Mouse (Mus musculus): ENCODE results near the gene Lypd6. TPM values are rescaled to one million over a fixed set of nuclear protein-coding genes. Genes with fewer than 3 reads are reported as not detected.
A peak's percentile ranks its signal among the peaks of the same experiment; 100 is the strongest.

The Lypd6 gene
- total and polyA plus RNA-seq, 2 experiments from 2014 or later = 0.52 TPM; not detected in 1

GRCm38 (mm10) chr2:50106879-50107278 is 40.6 kb downstream of the Lypd6 start:
- ATAC-seq (ENCODE audit: insufficient read depth, low read depth) = no peak
- no peak for DNase-seq (ENCODE audit: low spot score)
- 76% methylated on average over 3 of the region's 3 CpGs for WGBS

GRCm38 (mm10) chr2:50110167-50110566 is 43.9 kb downstream of the Lypd6 start:
- Histone ChIP-seq H3K9ac (replicated peaks; ENCODE audit: low read depth, low read length) (no peak overlapping the region), H3K9me3 (replicated peaks; ENCODE audit: control insufficient read depth, low read length) (no peaks in the 10 kb centered on the region), H3K27me3 (ENCODE audit: control insufficient read depth, insufficient read depth, low read length) (no peaks in the 10 kb centered on the region), H3K4me3 (ENCODE audit: low read depth, low read length) (no peak overlapping the region; the same call in 1 of the 2 replicates), H3K4me2 (ENCODE audit: low read depth, low read length) (peak overlapping the region; percentile 38), H3K36me3 (replicated peaks; ENCODE audit: control insufficient read depth, insufficient read depth, low read length) (no peaks in the 10 kb centered on the region), H3K4me1 (ENCODE audit: control insufficient read depth, insufficient read depth) (0 out of 2 replicates have a peak, but pooled peaks cover 7% of the 10 kb centered on the region), H3K27ac (ENCODE audit: low read depth) (peak overlapping the region; percentile 9; the same call in 1 of the 2 replicates)
- TF ChIP-seq CTCF (IDR thresholded peaks at IDR 0.05; ENCODE audit: low read depth) (no peak), EP300 (IDR thresholded peaks at IDR 0.05; ENCODE audit: low read depth) (no peak)
- DNase-seq (ENCODE audit: low spot score) (peak; percentile 54), ATAC-seq (ENCODE audit: insufficient read depth, low read depth) (peak; percentile 72)
- WGBS = 5% methylated on average over 10 of the region's 10 CpGs

More at GRCm38 (mm10) chr2:50106879-50107278, 40.6 kb downstream of the Lypd6 start:
- H3K4me3 ChIP-seq (ENCODE audit: low read depth, low read length) = no peak overlapping the region
- no peak overlapping the region for H3K9ac ChIP-seq (replicated peaks; ENCODE audit: low read depth, low read length)
- H3K4me2 ChIP-seq (ENCODE audit: low read depth, low read length) = no peak overlapping the region
- TF ChIP-seq EP300 (IDR thresholded peaks at IDR 0.05; ENCODE audit: low read depth) (no peak), CTCF (IDR thresholded peaks at IDR 0.05; ENCODE audit: low read depth) (no peak)
- no peaks in the 10 kb centered on the region for H3K27me3 ChIP-seq (ENCODE audit: control insufficient read depth, insufficient read depth, low read length)
- H3K36me3 ChIP-seq (replicated peaks; ENCODE audit: control insufficient read depth, insufficient read depth, low read length) = no peaks in the 10 kb centered on the region
- H3K9me3 ChIP-seq (replicated peaks; ENCODE audit: control insufficient read depth, low read length) = no peaks in the 10 kb centered on the region
- no peak overlapping the region for H3K27ac ChIP-seq (ENCODE audit: low read depth)
- 0 out of 2 replicates have a peak, but pooled peaks cover 7% of the 10 kb centered on the region for H3K4me1 ChIP-seq (ENCODE audit: control insufficient read depth, insufficient read depth)

- H3K4me2 ChIP-seq (ENCODE audit: low read depth, low read length) = no peak overlapping the region
- no peak overlapping the region for H3K27ac ChIP-seq (ENCODE audit: low read depth)
- no peak overlapping the region for H3K4me3 ChIP-seq (ENCODE audit: low read depth, low read length)
- no peaks in the 10 kb centered on the region for H3K36me3 ChIP-seq (replicated peaks; ENCODE audit: control insufficient read depth, insufficient read depth, low read length)
- no peaks in the 10 kb centered on the region for H3K27me3 ChIP-seq (ENCODE audit: control insufficient read depth, insufficient read depth, low read length)
- DNase-seq (ENCODE audit: low spot score) (no peak), ATAC-seq (ENCODE audit: insufficient read depth, low read depth) (no peak)
- H3K9me3 ChIP-seq (replicated peaks; ENCODE audit: control insufficient read depth, low read length) = no peaks in the 10 kb centered on the region
- TF ChIP-seq CTCF (IDR thresholded peaks at IDR 0.05; ENCODE audit: low read depth) (no peak), EP300 (IDR thresholded peaks at IDR 0.05; ENCODE audit: low read depth) (no peak)
- H3K4me1 ChIP-seq (ENCODE audit: control insufficient read depth, insufficient read depth) = 0 out of 2 replicates have a peak, but pooled peaks cover 7% of the 10 kb centered on the region
- no peak overlapping the region for H3K9ac ChIP-seq (replicated peaks; ENCODE audit: low read depth, low read length)
- WGBS = 83% methylated on average over 3 of the region's 3 CpGs
These were observed 44.9 kb downstream of the Lypd6 start for GRCm38 (mm10) chr2:50111169-50111568.

- H3K27ac ChIP-seq (ENCODE audit: low read depth) = no peak overlapping the region
- no peak for TF ChIP-seq CTCF (IDR thresholded peaks at IDR 0.05; ENCODE audit: low read depth)
- TF ChIP-seq EP300 (IDR thresholded peaks at IDR 0.05; ENCODE audit: low read depth) = no peak
- H3K9me3 ChIP-seq (replicated peaks; ENCODE audit: control insufficient read depth, low read length) = no peaks in the 10 kb centered on the region
- ATAC-seq (ENCODE audit: insufficient read depth, low read depth) (no peak), DNase-seq (ENCODE audit: low spot score) (no peak)
- 0 out of 2 replicates have a peak, but pooled peaks cover 7% of the 10 kb centered on the region for H3K4me1 ChIP-seq (ENCODE audit: control insufficient read depth, insufficient read depth)
- H3K9ac ChIP-seq (replicated peaks; ENCODE audit: low read depth, low read length) = no peak overlapping the region
- H3K4me3 ChIP-seq (ENCODE audit: low read depth, low read length) = no peak overlapping the region
- H3K4me2 ChIP-seq (ENCODE audit: low read depth, low read length) = no peak overlapping the region
- H3K27me3 ChIP-seq (ENCODE audit: control insufficient read depth, insufficient read depth, low read length) = no peaks in the 10 kb centered on the region
- WGBS = 35% methylated on average over 1 of the region's 1 CpGs
- H3K36me3 ChIP-seq (replicated peaks; ENCODE audit: control insufficient read depth, insufficient read depth, low read length) = no peaks in the 10 kb centered on the region
These were observed 45.4 kb downstream of the Lypd6 start for GRCm38 (mm10) chr2:50111609-50112008.

GRCm38 (mm10) chr2:50112427-50112826 is 46.2 kb downstream of the Lypd6 start:
- no peak for ATAC-seq (ENCODE audit: insufficient read depth, low read depth)
- H3K4me1 ChIP-seq (ENCODE audit: control insufficient read depth, insufficient read depth) = 0 out of 2 replicates have a peak, but pooled peaks cover 7% of the 10 kb centered on the region
- TF ChIP-seq CTCF (IDR thresholded peaks at IDR 0.05; ENCODE audit: low read depth) (no peak), EP300 (IDR thresholded peaks at IDR 0.05; ENCODE audit: low read depth) (no peak)

GRCm38 (mm10) chr2:50119101-50119500 is 52.9 kb downstream of the Lypd6 start:
- DNase-seq (ENCODE audit: low spot score) (no peak), ATAC-seq (ENCODE audit: insufficient read depth, low read depth) (no peak)
- TF ChIP-seq EP300 (IDR thresholded peaks at IDR 0.05; ENCODE audit: low read depth) (no peak), CTCF (IDR thresholded peaks at IDR 0.05; ENCODE audit: low read depth) (no peak)
- no peaks in the 10 kb centered on the region for H3K27me3 ChIP-seq (ENCODE audit: control insufficient read depth, insufficient read depth, low read length)
- H3K4me2 ChIP-seq (ENCODE audit: low read depth, low read length) = no peak overlapping the region
- H3K4me1 ChIP-seq (ENCODE audit: control insufficient read depth, insufficient read depth) = no peaks in the 10 kb centered on the region
- no peak overlapping the region for H3K4me3 ChIP-seq (ENCODE audit: low read depth, low read length)
- WGBS = 90% methylated on average over 7 of the region's 7 CpGs
- no peaks in the 10 kb centered on the region for H3K9me3 ChIP-seq (replicated peaks; ENCODE audit: control insufficient read depth, low read length)
- H3K27ac ChIP-seq (ENCODE audit: low read depth) = no peak overlapping the region
- no peak overlapping the region for H3K9ac ChIP-seq (replicated peaks; ENCODE audit: low read depth, low read length)
- H3K36me3 ChIP-seq (replicated peaks; ENCODE audit: control insufficient read depth, insufficient read depth, low read length) = no peaks in the 10 kb centered on the region

More at GRCm38 (mm10) chr2:50112427-50112826, 46.2 kb downstream of the Lypd6 start:
- Histone ChIP-seq H3K9ac (replicated peaks; ENCODE audit: low read depth, low read length) (no peak overlapping the region), H3K36me3 (replicated peaks; ENCODE audit: control insufficient read depth, insufficient read depth, low read length) (no peaks in the 10 kb centered on the region), H3K9me3 (replicated peaks; ENCODE audit: control insufficient read depth, low read length) (no peaks in the 10 kb centered on the region), H3K4me3 (ENCODE audit: low read depth, low read length) (no peak overlapping the region), H3K4me2 (ENCODE audit: low read depth, low read length) (no peak overlapping the region), H3K27ac (ENCODE audit: low read depth) (no peak overlapping the region), H3K27me3 (ENCODE audit: control insufficient read depth, insufficient read depth, low read length) (no peaks in the 10 kb centered on the region)
- DNase-seq (ENCODE audit: low spot score) = no peak
- 86% methylated on average over 5 of the region's 5 CpGs for WGBS
